Mouse (Mus musculus): Measurements from ENCODE around the gene Rb1.

- TF ChIP-seq CTCF (IDR thresholded peaks at IDR 0.05; ENCODE audit: insufficient read depth, low read length) (no peak), POLR2A (IDR thresholded peaks at IDR 0.05; ENCODE audit: borderline replicate concordance, extremely low read depth, low read depth, low read length) (no peak)
Observed at GRCm38 (mm10) chr14:73239291-73239690, 86.3 kb downstream of the Rb1 start.
